Mouse (Mus musculus) telencephalon, adult 2 months (tissue): Measurements from ENCODE around the gene Rab3a.

ENCODE experiments used
- DNase-seq: peaks from one replicate; pipeline ENCODE4 v3.0.0-alpha.2; 2011; ENCODE audit warnings: low read depth, low spot score

The Rab3a gene

DNA sequence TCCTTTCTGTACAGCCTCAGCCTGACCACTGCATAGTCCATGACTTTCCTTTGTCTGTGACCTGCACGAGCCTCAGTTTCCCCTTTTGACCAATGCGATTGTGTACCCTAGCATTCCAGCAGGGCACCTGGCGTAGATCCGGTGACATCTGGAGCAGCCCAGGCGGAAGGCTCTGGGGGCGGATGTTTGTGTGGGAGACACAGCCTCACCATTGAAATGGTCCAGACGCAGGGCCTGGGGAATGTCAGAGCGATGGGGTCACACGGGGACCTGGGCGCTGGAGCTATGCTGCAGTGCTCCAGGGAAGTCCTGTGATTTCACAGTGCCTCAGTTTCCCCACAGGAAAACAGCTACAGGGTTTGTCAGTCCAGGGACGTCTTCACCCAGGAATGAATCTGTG, 12.3 kb upstream of the Rab3a start:
- DNase-seq, result no peak

DNA sequence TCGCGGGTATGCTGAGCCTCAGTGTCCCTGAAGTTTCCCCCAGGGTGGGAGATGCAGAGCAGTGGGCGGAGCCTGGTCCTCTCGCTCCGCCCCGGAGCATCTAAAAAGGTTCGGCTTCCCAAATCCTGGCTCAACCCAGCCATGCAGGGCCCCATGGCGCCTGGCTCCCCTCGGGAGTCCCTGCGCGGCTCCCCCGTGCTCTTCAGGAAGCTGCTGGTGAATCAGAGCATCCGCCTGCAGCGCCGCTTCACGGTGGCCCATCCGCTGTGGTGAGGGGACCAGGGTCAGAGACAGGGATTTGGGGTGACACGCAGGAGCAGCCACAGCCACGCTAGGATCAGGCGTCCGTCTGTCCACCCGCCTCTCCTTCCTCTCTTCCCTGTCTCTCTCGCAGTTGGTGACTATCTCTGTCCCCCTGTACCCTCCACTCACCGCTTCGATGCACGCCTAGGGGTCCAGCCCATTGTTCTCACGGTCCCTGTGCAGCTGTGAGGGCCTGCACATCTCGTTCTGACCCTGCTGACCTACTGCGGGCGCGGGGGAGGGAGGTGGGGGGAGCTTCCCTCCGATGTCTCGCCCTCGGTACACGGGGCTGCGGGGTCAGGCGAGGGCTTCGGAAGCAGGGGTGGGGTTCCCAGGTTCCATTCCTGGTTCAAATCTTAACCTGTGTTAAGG, 11.4 kb upstream of the Rab3a start:
- DNase-seq, result no peak

DNA sequence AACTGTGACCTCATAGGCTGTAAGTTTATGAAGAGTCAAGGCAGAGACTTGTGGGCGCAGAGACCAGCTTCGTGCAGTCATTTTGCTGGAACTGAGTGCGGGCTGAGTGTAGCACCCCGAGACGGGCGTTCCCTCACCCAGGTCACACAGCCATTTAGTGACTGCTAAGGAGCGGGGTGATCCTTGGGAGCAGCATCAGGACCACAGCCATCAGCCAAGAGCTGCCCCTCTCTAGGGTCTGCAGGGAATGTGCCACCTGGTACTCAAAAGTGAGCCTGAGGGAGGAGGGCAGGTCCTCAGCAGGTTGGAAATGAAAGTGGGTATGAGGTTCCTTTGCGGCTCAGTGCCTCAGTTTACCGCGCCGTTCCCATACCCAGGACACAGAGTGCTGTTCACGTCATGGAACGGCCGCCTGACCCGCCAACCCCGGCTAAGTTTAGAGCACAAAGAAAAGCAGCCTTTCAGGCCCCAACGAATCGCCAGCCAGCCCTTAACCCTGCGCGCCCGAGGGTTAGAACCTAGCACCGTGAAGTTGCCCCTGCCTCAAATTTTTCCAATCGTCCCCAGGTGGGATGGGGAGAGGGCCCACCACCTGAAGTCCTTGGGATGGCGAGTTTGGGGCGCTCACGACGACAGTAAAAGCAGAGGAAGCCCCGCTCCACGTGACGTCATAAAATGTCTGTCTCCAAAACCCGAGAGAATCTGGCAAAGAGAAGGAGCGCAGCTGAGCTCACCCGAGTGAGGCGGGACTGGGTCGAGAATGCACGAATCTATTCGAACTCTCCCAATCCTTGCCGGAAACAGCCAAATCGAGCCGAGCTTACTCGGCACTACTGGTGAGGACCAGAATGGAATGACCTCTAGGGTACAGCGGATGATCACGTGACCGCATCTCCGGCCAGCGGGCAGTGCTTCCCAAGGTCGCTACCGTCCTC, 10.6 kb upstream of the Rab3a start:
- no peak for DNase-seq

DNA sequence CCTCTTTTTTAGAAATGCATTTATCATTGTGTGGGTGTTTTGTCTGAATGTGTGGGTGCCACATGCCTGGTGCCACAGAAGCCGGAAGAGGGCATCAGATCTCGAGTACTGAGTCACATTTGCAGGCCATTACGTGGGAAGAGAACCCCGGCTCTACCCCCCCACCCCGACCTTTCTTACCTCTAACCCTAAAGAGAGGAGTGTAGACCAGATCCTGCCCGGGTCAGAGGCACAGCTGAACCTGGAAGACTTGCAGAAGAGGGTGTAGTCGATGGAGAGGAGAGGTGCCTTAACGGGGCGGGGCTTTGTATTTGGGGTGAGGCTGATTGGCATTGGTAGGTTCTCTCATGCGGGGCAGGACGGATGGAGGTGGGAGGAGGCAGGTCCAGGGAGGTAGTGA, 9.7 kb upstream of the Rab3a start:
- no peak for DNase-seq

DNA sequence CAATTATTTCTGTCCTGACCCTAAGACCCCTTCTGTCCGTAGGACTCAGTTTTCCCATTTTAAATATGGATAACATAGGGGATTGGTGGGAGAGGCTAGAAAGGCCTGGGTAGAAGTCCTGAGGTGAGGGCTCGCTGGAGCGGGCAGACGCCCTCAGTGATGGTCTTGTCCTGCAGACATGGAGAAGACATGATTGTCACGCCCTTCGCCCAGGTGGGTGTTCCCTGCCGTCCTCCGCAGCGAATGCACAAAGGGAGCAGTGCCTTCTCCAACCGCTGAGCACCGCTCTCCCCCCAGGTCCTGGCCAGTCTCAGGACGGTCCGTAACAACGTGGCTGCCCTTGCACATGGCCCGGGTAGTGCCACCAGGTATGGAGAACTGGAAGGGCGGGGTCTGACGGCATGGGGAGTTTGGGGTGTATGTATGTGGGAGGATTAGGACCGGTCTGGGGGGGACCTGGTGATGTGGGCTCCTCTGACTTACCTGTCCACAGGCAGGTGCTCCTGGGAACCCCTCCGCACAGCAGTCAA, 8.7 kb upstream of the Rab3a start:
- no peak for DNase-seq

DNA sequence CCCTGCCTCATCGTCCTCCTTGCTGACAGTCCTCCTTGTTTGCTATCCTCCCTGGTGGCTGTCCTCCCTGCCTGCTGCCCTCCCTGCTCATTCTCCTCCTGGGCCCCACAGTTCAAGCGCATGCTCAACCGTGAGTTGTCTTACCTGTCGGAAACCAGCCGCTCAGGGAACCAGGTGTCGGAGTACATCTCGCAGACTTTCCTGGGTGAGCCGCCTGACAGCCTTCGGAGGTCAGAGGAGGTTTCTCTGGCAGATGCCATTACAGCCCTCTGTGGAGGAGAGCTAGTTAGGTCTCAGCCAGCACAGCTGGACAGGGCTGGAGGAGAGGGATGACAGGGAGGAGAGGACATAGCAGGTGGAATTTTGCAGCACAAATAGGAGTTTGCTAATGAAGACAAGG, 7.8 kb upstream of the Rab3a start:
- DNase-seq, result no peak

DNA sequence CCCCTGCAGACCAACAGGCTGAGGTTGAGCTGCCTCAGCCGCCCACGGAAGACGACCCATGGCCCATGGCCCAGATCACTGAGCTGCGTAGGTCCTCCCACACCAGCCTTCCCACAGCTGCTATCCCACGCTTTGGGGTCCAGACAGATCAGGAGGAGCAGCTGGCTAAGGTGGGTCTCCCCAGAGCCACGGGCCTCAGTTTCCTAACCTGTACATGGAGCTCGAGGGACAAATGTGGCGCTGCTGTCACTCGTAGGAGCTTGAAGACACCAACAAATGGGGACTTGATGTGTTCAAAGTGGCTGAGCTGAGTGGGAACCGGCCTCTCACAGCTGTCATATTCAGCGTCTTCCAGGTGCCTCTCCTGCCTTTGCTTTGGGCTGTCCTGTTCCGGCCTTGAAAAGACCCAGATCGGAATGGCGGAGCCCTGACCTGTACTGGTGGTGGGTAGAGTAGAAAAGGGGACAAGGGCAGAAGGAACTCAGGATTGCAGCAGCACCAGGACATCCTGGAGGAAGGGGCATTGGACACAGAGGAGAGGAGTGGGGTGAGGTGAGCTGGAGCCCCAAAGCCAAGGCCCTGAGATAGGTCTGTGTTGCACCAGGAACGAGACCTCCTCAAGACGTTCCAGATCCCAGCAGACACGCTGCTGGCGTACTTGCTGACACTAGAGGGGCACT, 7.1 kb upstream of the Rab3a start:
- no peak for DNase-seq

DNA sequence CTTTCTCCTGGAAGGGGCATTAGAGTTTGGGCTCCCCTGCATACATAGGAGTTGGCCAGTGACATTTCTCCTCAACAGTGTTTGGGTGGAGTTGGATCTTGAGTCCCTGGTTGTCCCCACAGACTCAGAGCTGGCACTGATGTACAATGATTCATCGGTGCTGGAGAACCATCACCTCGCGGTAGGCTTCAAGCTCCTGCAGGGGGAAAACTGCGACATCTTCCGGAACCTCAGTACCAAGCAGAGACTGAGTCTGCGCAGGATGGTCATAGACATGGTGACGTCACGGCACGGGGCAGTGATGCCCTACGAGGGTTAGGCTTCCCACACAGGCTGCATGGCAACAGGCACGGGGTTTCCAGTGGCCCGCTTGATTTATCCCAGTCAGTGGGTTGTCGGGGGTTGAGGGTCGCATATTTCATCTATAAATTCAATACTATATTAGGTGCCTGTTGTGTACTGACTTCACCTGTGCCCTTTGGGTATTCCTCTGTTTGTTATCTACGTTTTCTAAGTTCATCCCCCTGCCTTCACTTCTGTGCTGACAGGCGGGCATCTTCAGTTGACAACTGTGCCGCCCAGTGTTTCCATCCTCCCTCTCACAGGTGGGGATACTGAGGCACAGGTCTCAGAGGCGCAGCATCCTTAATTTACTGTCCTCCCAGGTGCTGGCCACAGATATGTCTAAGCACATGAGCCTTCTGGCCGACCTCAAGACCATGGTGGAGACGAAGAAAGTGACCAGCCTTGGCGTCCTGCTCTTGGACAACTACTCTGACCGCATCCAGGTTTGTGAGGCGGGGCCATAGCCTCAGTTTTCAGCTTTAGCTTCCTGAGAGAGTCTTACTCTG, 6.0 kb upstream of the Rab3a start:
- no peak for DNase-seq

DNA sequence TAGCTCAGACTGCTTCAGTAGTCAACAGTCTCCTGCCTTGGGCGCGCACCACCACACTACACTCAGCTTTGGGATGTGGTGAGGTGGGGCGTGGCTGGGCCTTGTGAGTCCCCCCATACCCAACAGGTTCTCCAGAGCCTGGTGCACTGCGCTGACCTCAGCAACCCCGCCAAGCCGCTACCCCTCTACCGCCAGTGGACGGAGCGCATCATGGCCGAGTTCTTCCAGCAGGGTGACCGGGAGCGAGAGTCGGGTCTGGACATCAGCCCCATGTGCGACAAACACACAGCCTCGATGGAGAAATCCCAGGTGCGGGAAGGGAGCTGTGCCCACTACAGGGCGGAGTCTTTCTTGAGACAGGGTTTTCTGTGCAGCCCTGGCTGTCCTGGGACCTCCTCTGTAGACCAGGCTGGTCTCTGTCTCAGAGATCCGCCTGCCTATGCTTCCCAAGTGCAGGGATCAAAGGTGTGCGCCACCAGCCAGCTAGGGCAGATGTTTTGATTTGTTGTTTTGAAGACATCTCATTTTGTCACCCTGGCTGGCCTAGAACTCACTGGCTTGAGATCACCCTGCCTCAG, 5.3 kb upstream of the Rab3a start:
- DNase-seq, result no peak

DNA sequence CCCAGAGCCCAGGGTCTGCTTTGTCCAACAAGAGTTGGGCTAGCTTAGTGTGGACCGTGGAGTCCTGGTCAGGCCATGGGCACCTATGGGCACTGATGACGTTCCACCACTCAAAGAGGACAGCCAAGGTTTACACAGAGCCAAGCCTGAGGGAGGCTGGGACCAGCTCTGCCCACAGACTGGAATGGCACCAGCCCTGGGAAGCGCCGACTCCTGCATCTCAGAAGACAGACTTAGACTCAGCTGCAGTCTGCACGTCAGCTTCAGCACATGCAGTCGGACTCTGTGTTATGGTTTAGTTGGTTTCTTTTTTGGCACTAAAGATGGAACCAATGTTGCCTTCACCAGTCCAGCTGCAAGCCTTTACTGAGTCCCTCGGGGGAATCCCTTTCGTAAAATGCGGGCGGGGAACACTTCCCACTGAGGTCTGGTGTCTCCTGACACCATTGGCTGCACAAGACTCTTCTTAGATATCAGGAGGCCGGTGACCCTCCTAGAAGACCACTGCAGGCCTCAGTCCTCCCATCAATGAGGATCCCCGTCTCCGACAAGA, 4.3 kb upstream of the Rab3a start:
- no peak for DNase-seq

DNA sequence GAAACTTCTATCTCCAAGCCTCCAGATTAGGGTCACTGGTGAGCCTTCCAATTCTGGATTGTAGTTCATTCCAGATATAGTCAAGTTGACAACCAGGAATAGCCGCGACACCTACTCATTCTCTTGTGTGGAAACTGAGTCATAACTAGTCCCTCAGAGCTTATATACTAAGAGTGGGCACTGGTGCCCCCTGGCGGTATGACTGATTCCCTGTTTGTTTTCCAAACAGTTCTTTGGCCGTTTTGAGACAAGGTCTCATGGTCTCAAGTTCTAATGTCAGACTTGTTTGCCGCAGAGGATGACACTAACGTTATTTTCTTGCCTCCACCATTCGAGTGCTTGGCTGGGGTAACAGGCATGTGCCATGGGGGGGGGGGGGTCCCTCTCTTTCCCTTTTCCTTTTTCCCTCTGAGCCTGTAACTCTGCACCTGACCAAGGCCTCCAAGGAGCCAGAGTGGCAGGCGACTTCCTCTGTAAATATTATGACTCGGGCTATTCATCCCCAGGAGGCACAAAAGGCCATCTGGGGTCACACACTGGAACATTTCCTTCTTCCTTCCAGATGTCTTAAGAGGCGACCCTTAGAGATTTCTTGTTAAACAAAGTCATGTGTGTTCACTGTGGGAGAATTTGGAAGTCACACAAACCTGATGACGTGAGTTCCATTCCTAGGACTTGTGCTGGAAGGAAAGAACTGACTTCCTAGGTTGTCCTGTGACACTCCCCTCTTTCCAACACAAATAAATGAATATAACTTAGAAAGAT, 2.3 kb upstream of the Rab3a start:
- no peak for DNase-seq

DNA sequence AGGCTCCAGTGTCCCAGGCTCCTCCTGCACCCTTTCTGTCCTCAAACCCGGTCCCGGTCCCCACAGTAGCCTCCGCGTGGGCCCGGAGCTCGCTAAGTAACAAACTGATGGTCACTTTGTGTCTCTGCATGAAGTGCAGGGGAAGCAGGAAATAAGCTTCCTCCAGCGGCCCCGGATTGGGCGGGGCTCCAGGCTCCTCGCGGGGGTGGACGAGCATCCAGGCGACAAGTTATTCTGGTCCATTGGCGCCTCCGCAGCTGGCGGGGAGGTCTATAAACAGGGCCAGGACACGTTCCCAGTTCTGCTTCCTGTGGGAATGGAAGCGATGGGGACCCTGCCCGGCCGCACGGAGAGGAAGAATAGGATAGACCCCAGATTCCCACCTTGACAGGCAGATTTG, 1.3 kb upstream of the Rab3a start:
- DNase-seq, result peak; percentile 79

DNA sequence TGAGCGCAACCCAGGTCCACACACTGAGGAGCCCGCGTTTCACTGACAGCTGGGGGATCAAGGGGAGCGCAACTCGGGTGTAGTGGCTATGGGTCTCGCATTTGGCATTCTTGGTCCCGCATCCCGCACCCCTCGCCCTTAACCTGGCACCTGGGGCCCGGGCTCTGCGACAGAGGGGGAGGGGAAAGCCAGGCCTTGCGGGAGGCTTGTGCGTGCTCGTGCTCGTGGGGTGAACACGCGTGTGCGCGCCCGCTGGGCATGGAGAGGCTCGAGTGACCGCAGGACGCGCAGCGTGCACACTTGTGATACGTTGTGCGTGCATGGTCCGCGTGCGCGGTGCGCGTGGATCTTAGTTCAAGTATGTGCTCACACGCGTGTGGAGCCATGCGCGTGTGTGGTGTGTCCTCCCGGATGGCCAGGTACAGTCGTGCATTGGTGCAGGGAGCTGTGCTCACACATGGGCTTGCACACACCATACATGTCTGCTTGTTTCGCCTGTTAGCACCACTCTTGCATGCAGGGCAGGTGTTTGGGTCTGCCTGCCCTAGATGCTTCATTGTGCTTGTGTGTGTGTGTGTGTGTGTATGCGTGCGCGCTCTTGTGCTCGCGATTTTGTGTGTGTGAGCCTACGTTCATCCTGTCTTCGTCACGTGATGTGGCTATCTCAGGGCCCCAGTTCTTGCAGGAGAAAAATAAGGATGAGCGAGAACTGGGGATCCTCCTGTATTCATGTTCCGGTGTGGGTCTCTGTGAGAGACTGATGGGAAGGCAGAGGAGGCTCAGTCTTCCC, 587 bp downstream of the Rab3a start:
- no peak for DNase-seq

DNA sequence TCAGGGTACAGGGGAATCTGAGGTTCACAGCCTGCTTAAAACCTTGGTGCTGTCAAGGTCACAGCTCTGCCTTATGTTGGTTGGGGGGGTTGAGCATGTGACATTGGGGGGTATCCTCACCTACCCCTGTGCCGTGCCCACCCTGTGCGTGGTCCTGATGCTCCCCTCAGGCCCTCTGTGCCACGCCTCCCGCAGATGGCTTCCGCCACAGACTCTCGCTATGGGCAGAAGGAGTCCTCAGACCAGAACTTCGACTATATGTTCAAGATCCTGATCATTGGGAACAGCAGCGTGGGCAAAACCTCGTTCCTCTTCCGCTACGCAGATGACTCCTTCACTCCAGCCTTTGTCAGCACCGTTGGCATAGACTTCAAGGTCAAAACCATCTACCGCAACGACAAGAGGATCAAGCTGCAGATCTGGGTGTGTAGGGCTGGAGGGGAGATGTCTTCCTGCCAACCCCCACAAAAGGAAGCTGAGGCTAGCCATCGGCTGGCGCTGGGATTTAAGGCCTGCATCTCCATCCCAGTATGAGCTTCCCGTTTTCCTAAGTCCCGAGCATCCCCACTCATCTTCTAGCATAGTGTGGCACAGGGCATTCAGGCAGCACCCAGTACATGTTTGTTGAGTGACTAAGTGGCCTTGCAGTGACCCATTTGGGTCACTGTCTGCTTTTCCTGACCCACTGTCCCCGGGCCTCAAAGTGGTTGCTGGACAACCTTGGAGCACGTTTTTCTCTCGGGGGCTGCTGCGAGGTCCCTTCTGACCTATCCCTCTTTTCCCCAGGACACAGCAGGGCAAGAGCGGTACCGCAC, 1.4 kb downstream of the Rab3a start:
- no peak for DNase-seq

DNA sequence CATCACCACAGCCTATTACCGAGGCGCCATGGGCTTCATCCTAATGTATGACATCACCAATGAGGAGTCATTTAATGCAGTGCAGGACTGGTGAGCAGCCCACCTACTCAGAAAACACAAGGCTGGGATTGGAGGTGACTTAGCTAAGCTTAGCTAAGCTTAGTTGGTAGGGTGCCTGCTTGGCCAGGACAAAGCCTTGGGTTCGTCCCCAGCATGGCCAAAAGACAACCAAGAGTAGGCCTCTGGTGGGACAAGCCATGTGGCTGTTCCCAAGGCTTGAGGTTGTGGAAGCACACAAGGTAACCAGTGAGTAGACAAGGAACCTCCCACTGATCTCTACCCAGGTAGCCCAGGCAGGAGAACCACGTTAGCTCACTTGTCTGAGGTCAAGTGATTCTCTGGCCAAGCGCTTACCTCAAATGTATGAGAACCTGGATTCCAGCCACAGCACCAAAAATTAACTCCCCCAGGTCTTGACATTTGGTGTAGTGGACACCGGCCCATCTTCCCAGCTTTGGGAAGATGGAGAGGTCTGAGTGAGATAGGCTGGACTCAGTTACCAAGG, 2.1 kb downstream of the Rab3a start:
- DNase-seq, result no peak

DNA sequence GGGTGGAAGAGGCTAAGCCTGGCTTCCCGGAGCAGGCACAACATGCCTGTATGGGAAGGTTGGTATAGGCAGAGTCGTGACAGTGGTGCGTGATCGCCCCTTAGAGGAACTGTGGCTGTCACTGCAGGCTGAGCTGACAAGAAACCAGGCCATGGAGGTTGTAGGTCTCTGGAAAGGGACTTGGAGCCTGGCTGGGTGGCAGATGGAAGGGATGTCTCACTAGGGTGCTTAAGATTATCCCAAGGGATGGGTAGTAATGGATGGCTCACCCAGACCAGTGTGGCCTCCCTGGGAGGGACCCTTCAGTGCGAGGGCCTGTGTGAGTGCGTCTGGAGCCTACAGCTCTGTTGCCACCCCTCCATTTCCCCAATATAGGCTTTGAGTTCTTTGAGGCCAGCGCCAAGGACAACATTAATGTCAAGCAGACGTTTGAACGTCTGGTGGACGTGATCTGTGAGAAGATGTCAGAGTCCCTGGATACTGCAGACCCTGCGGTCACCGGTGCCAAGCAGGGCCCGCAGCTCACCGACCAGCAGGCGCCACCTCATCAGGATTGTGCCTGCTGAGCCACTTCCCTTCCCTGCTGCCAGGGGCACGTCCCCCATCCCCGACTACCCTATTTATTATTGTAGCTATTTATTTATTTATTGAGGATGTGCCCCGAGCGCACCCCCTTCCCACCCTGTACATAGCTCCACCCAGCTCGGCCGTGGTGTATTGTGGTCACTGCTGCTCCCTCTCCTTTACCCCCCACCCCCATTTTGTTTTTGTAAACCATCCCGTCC, 3.2 kb downstream of the Rab3a start:
- no peak for DNase-seq

DNA sequence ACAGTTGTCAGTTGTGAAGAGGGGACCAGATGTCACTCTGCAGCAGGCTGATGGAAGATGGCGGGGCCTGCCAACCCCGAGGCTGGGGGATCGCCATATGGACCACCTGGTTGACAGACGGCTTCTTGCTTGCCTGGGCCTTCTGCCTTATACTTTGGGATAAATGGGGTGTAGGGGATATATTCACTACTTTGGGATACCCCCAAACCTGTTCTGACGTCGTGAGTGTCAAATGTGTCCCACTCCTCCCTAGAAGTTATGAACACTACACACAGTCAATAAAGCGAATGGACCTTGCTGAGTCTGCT, 3.8 kb downstream of the Rab3a start:
- DNase-seq, result no peak
